Mouse (Mus musculus) cerebellum, postnatal 4 days (tissue): ENCODE data around the gene Vmn2r13.
"Not testable (repeated sequence)": the region's sequence is repeated elsewhere in the genome, so short reads cannot be mapped to it uniquely, and the experiment has no call there.

Experiments used
- DNase-seq, 2 experiments: peaks; one replicate each; pipeline ENCODE4 v3.0.0; 2022; ENCODE audit warnings: low spot score in 2 of 2, mixed read lengths in 1 of 2

Vmn2r13 gene

GRCm38 (mm10) chr5:109192099-109192498 is at the start of gene Vmn2r13:
Vmn2r13 (minus strand) TSS chr5:109192199.
- DNase-seq = not testable (repeated sequence)

DNA sequence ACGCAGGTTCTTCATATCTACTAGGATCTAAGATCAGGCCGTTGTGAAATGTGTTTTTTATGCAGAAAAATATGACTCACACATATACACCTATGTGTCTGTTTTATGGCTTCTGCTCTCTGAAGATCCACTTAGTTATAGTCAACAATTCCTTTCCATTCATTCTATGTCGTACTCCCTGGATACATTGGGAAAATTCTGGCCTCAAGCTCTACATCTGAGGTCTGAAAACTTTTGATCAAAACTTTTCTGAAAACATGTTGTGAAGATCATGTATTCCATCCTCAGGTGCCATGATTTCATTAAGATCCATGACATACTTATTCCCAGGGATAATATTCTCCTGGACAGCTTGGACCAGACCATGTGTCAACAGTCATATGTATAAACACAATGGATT is 32.6 kb upstream of the Vmn2r13 start, which contains the start of gene Vmn2r14:
Gene Vmn2r14 (minus strand): TSS at position 101 of the 400 bp plus-strand sequence.
- no peak for DNase-seq

GRCm38 (mm10) chr5:109166851-109167250 is 25.1 kb downstream of the Vmn2r13 start:
- DNase-seq = not testable (repeated sequence)

DNA sequence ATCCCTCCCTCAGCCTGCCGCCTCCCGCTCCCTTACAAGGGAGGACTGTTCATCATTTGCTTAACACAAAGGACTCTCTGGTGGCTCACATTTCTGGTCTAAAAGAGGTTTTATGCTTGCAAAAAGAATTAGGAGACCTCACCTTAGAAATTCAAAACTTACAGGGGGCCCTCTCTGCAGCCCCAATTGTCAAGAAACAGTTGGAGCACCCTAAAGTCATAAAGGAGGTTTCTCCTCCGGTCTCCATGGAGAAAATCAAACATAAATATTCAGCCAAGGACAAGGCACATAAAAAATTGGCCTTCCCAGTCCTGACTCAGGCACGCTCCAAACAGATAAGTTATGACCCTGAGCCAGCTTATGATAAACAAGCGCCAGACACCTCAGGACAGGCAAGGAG is 31.9 kb downstream of the Vmn2r13 start:
- DNase-seq = no peak

- DNase-seq = not testable (repeated sequence)
Measured at GRCm38 (mm10) chr5:109159576-109159975, 32.4 kb downstream of the Vmn2r13 start.

GRCm38 (mm10) chr5:109158488-109159485 is 33.2 kb downstream of the Vmn2r13 start:
- DNase-seq = not testable (repeated sequence)

- DNase-seq = no peak
Measured at GRCm38 (mm10) chr5:109139546-109139945, 52.5 kb downstream of the Vmn2r13 start.

DNA sequence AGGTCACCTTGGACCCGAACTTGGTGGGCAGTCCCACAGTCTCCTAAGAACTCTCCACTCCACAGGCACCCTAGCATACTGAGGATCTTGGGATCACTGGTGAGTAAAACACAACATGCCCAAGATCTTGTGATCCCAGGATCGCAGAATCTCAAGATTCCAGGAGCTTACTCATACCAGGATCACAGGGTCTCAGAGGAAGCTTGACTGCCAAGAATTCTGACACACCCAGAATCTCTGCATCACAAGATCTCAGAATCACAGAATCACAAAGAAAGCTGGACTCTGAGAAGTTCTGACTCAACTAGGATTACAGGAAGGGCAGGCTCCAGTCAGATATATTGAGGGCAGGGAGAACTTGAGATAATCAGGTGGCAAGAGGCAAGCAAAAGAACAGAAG is 55.3 kb downstream of the Vmn2r13 start:
- DNase-seq = no peak
